Mouse (Mus musculus) MN1 (cell line): ENCODE measurements around the gene Wfdc1.

Experiments
- DNase-seq: peaks from one replicate; pipeline ENCODE4 v3.0.0-alpha.2; 2016; ENCODE audit warnings: low spot score

Gene Wfdc1

DNA sequence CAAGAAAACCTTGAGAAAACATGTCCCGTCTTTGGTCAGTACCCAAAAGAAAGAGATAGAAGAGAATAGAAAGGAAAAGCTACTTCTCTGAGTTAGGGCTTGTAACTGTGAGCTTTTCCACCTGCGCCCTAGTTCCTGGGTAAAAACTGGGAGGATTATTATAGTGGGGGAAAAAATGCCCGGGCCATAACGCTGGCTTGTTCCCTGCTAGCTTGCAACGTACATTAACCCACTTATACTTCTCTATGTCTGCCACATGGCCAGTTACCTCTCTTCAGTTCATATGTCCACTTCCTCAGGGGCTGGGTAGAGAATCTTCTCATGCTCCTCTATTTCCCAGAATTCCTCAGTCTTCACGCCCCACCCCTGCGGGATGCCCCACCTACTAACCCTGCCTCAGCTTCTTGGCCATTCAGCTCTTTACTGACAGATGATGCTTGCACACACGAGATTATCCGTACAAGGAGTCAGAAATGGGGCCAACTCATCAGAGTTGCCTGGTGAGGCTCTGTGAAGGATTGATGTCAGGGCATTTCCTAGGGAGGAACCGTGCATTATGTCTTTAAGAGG lies 70.3 kb downstream of the Wfdc1 start:
- no peak for DNase-seq

DNA sequence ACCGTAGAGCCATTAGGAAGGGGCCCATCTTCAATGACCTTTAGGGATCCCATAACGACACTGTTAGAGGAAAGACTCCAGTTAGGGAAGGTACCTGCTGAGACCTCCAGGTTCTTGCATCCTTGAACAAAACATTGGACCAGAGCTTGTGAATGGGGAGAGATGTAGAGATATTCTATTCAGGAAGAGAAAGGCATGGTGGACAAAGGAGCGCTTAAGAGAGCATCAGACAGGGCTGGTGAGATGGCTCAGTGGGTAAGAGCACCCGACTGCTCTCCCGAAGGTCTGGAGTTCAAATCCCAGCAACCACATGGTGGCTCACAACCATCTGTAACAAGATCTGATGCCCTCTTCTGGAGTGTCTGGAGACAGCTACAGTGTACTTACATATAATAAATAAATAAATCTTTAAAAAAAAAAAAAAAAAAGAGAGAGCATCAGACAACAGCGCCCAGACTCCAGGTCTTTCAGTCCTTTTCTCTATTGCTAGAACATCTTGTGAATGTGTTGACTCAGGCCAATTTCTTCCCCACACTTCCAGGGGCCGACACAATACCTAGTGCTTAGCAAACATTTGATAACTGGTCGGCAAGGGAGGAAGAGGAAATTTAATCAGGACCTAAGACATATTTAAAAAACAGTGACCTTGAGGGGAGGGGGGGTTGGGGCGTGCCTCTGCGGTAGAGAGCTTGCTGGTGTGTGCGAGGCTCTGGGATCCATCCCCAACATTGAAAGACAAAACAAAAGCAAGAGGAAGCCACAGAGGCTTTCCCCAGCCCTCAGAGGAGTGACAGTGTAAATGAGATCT lies 71.1 kb downstream of the Wfdc1 start:
- DNase-seq = no peak
